Mouse (Mus musculus) embryonic facial prominence, embryonic 14.5 days (tissue): ENCODE measurements around the gene Slc7a5. TPM values are rescaled to one million over a fixed set of nuclear protein-coding genes. Genes with fewer than 3 reads are reported as not detected.
A peak's percentile ranks its signal among the peaks of the same experiment; 100 is the strongest.

Experiments used
- ATAC-seq: fragments of 200-750 bp; cut with Nextera tagmentation; 2 replicates; pipeline ENCODE4 v1.8.0; 2017; ENCODE audit warnings: low read depth, moderate number of reproducible peaks, moderate TSS enrichment
- DNase-seq: peaks from one replicate; pipeline ENCODE4 v3.0.0-alpha.2; 2015; ENCODE audit warnings: low spot score
- H3K27ac ChIP-seq: fragments of 300-500 bp; sonication (generic); replicated peaks from 2 replicates; pipeline ENCODE4 v1.5.1; 2014; ENCODE audit warnings: low read depth, mild to moderate bottlenecking, low read length, moderate library complexity
- H3K27me3 ChIP-seq: fragments of 300-500 bp; sonication (generic); replicated peaks from 2 replicates; pipeline ENCODE4 v1.6.1; 2014; ENCODE audit warnings: low read length; ENCODE audit not compliant: control insufficient read depth, insufficient read depth
- H3K36me3 ChIP-seq: fragments of 300-500 bp; sonication (generic); 2 replicates; pipeline ENCODE4 v1.6.1; 2014; ENCODE audit warnings: low read length, mixed read lengths; ENCODE audit not compliant: control insufficient read depth, insufficient read depth
- H3K4me1 ChIP-seq: fragments of 300-500 bp; sonication (generic); 2 replicates; pipeline ENCODE4 v1.6.1; 2014; ENCODE audit warnings: antibody characterized with exemption, low read length; ENCODE audit not compliant: control insufficient read depth, insufficient read depth
- H3K4me2 ChIP-seq: fragments of 300-500 bp; sonication (generic); 2 replicates; pipeline ENCODE4 v1.6.1; 2014; ENCODE audit warnings: low read depth, mild to moderate bottlenecking, low read length, moderate library complexity, mixed read lengths
- H3K4me3 ChIP-seq: fragments of 300-500 bp; sonication (generic); 2 replicates; pipeline ENCODE4 v1.5.1; 2014; ENCODE audit warnings: low read depth, mild to moderate bottlenecking, low read length
- H3K9ac ChIP-seq: fragments of 300-500 bp; sonication (generic); 2 replicates; pipeline ENCODE4 v1.6.1; 2014; ENCODE audit warnings: low read depth, mild to moderate bottlenecking, low read length, moderate library complexity, mixed read lengths
- H3K9me3 ChIP-seq: fragments of 300-500 bp; sonication (generic); 2 replicates; pipeline ENCODE4 v1.6.1; 2016; ENCODE audit warnings: low read length; ENCODE audit not compliant: control insufficient read depth
- WGBS: fragments of 180-500 bp; shearing (Covaris S2); extraction: QIAGEN DNeasy Blood & Tissue Kit; methylation state at CpG from one replicate; pipeline ENCODE4 v1.1.7; 2014; 5-methylcytosine and 5-hydroxymethylcytosine counted together
- polyA plus RNA-seq: library from polyadenylated mRNA; unstranded; fragments of >200 nt; fragmentation: Nextera tagmentation; extraction: Ambion mirVana; gene quantifications from 2 replicates; pipeline ENCODE4 v1.2.1, GENCODE M21; 2014

Gene Slc7a5
- polyA plus RNA-seq, 1 experiment from 2014 or later: 29.6 TPM

GRCm38 (mm10) chr8:121889810-121890785 lies 17.4 kb downstream of the Slc7a5 start:
- Histone ChIP-seq H3K4me1 (no peaks in the 10 kb centered on the region), H3K4me2 (no peak overlapping the region), H3K4me3 (no peak overlapping the region), H3K27me3 (no peaks in the 10 kb centered on the region), H3K9me3 (no peaks in the 10 kb centered on the region), H3K27ac (no peak overlapping the region), H3K9ac (no peak overlapping the region), H3K36me3 (peaks cover 30% of the 10 kb centered on the region; the same call in 1 of the 2 replicates)
- ATAC-seq (no peak), DNase-seq (no peak)
- 79% methylated on average over 15 of the region's 15 CpGs for WGBS

- WGBS: 96% methylated on average over 1 of the region's 1 CpGs
- Histone ChIP-seq H3K9ac (no peak overlapping the region), H3K4me2 (no peak overlapping the region), H3K27ac (no peak overlapping the region), H3K9me3 (no peaks in the 10 kb centered on the region), H3K36me3 (peaks cover 22% of the 10 kb centered on the region; the same call in 1 of the 2 replicates), H3K4me3 (no peak overlapping the region), H3K4me1 (no peaks in the 10 kb centered on the region), H3K27me3 (no peaks in the 10 kb centered on the region)
- ATAC-seq (no peak), DNase-seq (no peak)
Measured at GRCm38 (mm10) chr8:121889317-121889716, 18.2 kb downstream of the Slc7a5 start.

DNA sequence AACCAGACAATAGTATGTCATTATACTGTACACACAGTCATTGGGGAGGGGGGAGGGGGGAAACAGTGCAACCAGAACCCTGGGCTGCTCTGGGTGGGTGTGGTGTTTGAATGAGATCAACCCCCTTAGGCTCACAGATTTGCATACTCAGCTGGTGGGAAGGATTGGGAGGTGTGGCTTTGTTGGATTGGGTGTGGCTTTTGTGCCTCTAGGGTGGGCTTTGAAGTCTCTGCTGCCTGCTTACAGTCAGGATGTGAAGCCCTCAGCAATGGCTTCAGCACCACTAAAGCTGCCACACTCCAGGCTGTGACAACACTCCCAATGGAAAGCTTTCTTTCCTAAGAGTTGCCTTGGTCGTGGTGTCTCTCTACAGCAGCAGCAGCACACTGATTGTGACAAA lies 19.9 kb downstream of the Slc7a5 start:
- H3K9me3 ChIP-seq: no peaks in the 10 kb centered on the region
- H3K27me3 ChIP-seq: no peaks in the 10 kb centered on the region
- H3K4me1 ChIP-seq: no peaks in the 10 kb centered on the region
- H3K36me3 ChIP-seq: peaks cover 33% of the 10 kb centered on the region
- H3K27ac ChIP-seq: no peak overlapping the region
- H3K4me2 ChIP-seq: no peak overlapping the region
- DNase-seq: peak; percentile 24
- no peak for ATAC-seq
- no peak overlapping the region for H3K9ac ChIP-seq
- no peak overlapping the region for H3K4me3 ChIP-seq
- WGBS: 92% methylated on average over 1 of the region's 1 CpGs

GRCm38 (mm10) chr8:121885433-121885832 lies 22.1 kb downstream of the Slc7a5 start:
- ATAC-seq: no peak
- H3K36me3 ChIP-seq: peaks cover 37% of the 10 kb centered on the region
- 82% methylated on average over 6 of the region's 6 CpGs for WGBS

GRCm38 (mm10) chr8:121885001-121885400 lies 22.5 kb downstream of the Slc7a5 start:
- Histone ChIP-seq H3K9me3 (no peaks in the 10 kb centered on the region), H3K9ac (no peak overlapping the region), H3K36me3 (peaks cover 39% of the 10 kb centered on the region), H3K4me1 (no peaks in the 10 kb centered on the region), H3K27me3 (no peaks in the 10 kb centered on the region), H3K27ac (no peak overlapping the region), H3K4me3 (no peak overlapping the region), H3K4me2 (no peak overlapping the region)
- 93% methylated on average over 9 of the region's 9 CpGs for WGBS
- ATAC-seq (no peak), DNase-seq (no peak)

More at GRCm38 (mm10) chr8:121885433-121885832, 22.1 kb downstream of the Slc7a5 start:
- no peak overlapping the region for H3K4me2 ChIP-seq
- H3K27me3 ChIP-seq: no peaks in the 10 kb centered on the region
- H3K9me3 ChIP-seq: no peaks in the 10 kb centered on the region
- DNase-seq: no peak
- H3K27ac ChIP-seq: no peak overlapping the region
- no peak overlapping the region for H3K9ac ChIP-seq
- no peak overlapping the region for H3K4me3 ChIP-seq
- no peaks in the 10 kb centered on the region for H3K4me1 ChIP-seq

DNA sequence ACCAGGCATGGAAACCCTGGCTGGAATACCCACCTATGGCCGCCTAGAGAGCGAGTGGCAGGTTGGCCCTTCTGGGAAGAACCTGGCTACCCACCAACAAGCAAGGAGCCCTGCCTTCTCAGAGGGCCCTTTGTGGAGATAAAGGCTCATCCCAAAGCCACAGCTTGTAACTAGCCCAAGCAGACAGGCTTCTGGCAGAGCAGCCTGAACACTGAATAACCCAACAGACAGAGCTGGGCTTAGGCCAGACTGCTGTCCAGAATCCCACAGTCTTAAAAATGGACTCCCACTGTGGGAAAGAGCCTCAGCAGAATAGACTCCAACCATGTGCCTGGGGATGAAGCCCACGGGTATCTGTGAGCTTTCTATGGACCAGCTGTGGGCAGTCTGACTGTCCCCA lies 23.3 kb downstream of the Slc7a5 start:
- Histone ChIP-seq H3K4me3 (no peak overlapping the region), H3K9ac (no peak overlapping the region), H3K4me2 (no peak overlapping the region), H3K4me1 (no peaks in the 10 kb centered on the region), H3K27me3 (no peaks in the 10 kb centered on the region), H3K27ac (no peak overlapping the region), H3K9me3 (no peaks in the 10 kb centered on the region), H3K36me3 (peaks cover 39% of the 10 kb centered on the region)
- no peak for ATAC-seq
- no peak for DNase-seq
- WGBS: 74% methylated on average over 3 of the region's 3 CpGs

DNA sequence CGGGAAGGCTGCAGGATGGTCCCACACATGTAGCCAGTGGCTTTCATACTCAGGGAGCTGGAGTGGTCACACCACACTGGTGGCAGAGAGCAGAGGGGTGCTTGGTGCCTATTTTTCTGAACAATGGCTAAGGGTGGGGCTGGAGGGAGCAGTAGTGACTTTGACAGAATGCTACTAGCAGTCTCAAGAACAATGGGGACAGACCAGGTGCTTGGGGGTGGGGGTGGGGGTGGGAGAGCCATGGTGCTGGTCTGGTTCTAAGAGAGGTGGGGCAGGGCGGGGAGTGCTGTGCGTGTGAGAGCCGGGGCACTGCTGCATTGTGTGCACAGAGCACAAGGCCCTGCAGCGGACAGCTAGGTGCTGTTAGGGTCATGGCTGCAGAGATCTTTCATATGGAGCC lies 25.6 kb downstream of the Slc7a5 start:
- no peak overlapping the region for H3K27ac ChIP-seq
- WGBS: 81% methylated on average over 5 of the region's 5 CpGs
- H3K27me3 ChIP-seq: no peaks in the 10 kb centered on the region
- H3K4me2 ChIP-seq: no peak overlapping the region
- H3K4me1 ChIP-seq: no peaks in the 10 kb centered on the region
- no peak overlapping the region for H3K4me3 ChIP-seq
- H3K9ac ChIP-seq: no peak overlapping the region
- peaks cover 27% of the 10 kb centered on the region for H3K36me3 ChIP-seq
- H3K9me3 ChIP-seq: no peaks in the 10 kb centered on the region
- DNase-seq: no peak
- no peak for ATAC-seq

GRCm38 (mm10) chr8:121880818-121881217 lies 26.7 kb downstream of the Slc7a5 start:
- DNase-seq: no peak
- H3K27me3 ChIP-seq: no peaks in the 10 kb centered on the region
- peaks cover 23% of the 10 kb centered on the region for H3K36me3 ChIP-seq
- no peak overlapping the region for H3K9ac ChIP-seq
- no peaks in the 10 kb centered on the region for H3K9me3 ChIP-seq
- no peak overlapping the region for H3K4me2 ChIP-seq
- no peak overlapping the region for H3K27ac ChIP-seq
- no peak overlapping the region for H3K4me3 ChIP-seq
- H3K4me1 ChIP-seq: no peaks in the 10 kb centered on the region
- WGBS: 30% methylated on average over 1 of the region's 1 CpGs
- no peak for ATAC-seq

DNA sequence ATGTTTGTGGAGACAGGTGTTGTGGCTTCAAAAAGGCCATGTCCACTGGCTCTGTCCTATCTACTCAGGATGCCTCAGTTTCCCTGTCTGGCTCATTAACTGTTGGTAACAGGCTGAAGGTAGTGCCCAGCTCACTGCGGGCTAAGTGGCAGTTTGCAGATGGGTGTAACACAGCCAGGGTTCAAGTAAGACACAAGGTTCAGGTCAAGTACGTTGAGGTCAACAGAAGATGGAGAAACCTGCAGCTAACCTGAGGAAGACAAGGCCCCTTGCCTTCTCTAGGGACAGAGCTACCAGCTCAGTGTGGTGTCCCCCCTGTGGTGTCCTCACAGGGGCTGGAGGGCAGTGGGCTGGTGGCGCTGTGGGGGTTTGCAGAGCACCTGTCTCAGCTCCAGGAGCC lies 27.8 kb downstream of the Slc7a5 start:
- WGBS: 71% methylated on average over 3 of the region's 3 CpGs

More for the DNA sequence above, 27.8 kb downstream of the Slc7a5 start:
- H3K27me3 ChIP-seq: no peaks in the 10 kb centered on the region
- no peaks in the 10 kb centered on the region for H3K9me3 ChIP-seq
- peaks cover 23% of the 10 kb centered on the region for H3K36me3 ChIP-seq
- no peak overlapping the region for H3K4me3 ChIP-seq
- H3K4me1 ChIP-seq: 0 out of 2 replicates have a peak, but pooled peaks cover under 1% of the 10 kb centered on the region
- DNase-seq (no peak), ATAC-seq (no peak)
- H3K9ac ChIP-seq: no peak overlapping the region
- H3K27ac ChIP-seq: no peak overlapping the region
- no peak overlapping the region for H3K4me2 ChIP-seq
